Mouse (Mus musculus): Measurements from ENCODE around the gene Gm49361. TPM values are rescaled to one million over a fixed set of nuclear protein-coding genes. Genes with fewer than 3 reads are reported as not detected.

Gm49361 gene
- total RNA-seq (2021) (1 to 10 TPM; 1.9 to 2.2 TPM), polyA plus RNA-seq (2012; rRNA removed) (not detected in 2 replicates)
- long read RNA-seq = 0 reads

DNA sequence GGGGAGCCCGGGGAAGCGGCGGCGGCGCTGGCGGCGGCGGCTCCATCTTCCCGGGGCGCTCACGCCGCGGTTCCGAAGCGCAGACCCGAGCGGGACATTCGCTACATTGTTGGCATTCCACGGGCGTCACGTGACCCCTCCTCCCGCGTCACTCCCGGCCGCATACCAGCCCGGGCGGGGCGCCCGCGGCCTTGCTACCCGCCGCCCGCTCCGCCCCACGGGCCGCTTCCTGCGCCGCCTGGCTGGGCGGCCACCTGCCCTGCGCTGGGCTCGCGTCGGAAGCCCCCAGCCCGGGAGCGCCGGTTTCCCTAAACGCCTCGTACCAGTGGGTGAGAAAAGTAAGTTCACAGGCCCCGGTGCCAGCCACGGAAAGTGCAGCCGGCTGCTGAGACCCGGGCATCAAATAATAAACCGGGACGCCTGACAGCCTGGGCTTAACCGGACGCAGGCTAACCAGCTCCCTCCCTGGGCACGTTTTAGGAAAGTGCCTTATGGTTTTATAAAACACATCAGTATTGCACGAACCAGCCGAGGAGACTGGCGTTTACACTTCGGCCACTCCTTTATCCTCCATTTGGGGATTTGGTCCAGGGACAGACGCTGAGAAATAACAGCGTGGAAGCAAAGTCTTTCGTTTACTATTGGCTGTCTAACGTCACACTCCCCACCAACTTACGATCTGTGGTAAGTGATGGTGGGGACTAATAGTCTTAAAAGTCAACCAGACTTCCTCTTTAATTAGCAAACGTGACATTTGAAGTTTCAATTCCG lies at the start of gene Gm49361:
TSS of gene Gm49361 (minus strand) at position 103 of the 771 bp plus-strand sequence.
- Histone ChIP-seq H3K9ac (ENCODE audit: low read depth, low read length) (peak within 1 kb of the TSS; percentile 79), H3K36me3 (ENCODE audit: control insufficient read depth, insufficient read depth, low read length) (peaks cover 12% of the 10 kb centered on the region), H3K79me2 (replicated peaks; ENCODE audit: control insufficient read depth, insufficient read depth, low read length) (peaks cover 7% of the 10 kb centered on the region), H3K4me3 (peak within 1 kb of the TSS; percentile 77), H3K27ac (peak within 1 kb of the TSS; percentile 93), H3K27me3 (ENCODE audit: control insufficient read depth, insufficient read depth, low read length) (no peaks in the 10 kb centered on the region), H3K4me1 (ENCODE audit: control insufficient read depth, insufficient read depth, low read length) (peaks cover 13% of the 10 kb centered on the region)
- TF ChIP-seq POLR2A (IDR thresholded peaks at IDR 0.05; ENCODE audit: insufficient read depth, low read depth, low read length) = peak; percentile 76; the same call in 1 of the 2 replicates
- TF ChIP-seq CTCF (IDR thresholded peaks at IDR 0.05) = peak; percentile 44
- TF ChIP-seq EP300 (IDR thresholded peaks at IDR 0.05; ENCODE audit: insufficient read depth, low read depth, low read length) = peak; percentile 59
- intact Hi-C loops (cut with DNase I) = loop anchor here (1.0 to 5.0 kb wide), 4 partner anchors 39 to 324 kb away; partner anchors contain the start of genes Ift88 and Sap18
- peak; percentile 97 for DNase-seq
- WGBS = under 1% methylated on average over 67 of the region's 68 CpGs

GRCm38 (mm10) chr14:57791171-57791570 lies 45.3 kb upstream of the Gm49361 start:
- no peaks in the 10 kb centered on the region for H3K27me3 ChIP-seq (ENCODE audit: control insufficient read depth, insufficient read depth, low read length)
- no peak for DNase-seq
- no peak for TF ChIP-seq EP300 (IDR thresholded peaks at IDR 0.05; ENCODE audit: insufficient read depth, low read depth, low read length)
- TF ChIP-seq POLR2A (IDR thresholded peaks at IDR 0.05; ENCODE audit: insufficient read depth, low read depth, low read length) = no peak
- no peak for TF ChIP-seq CTCF (IDR thresholded peaks at IDR 0.05)
- WGBS = 59% methylated on average over 4 of the region's 4 CpGs
- no peak overlapping the region for H3K4me3 ChIP-seq
- H3K79me2 ChIP-seq (replicated peaks; ENCODE audit: control insufficient read depth, insufficient read depth, low read length) = no peaks in the 10 kb centered on the region
- no peaks in the 10 kb centered on the region for H3K36me3 ChIP-seq (ENCODE audit: control insufficient read depth, insufficient read depth, low read length)
- intact Hi-C loops (cut with DNase I) = loop anchor here (10.0 kb wide), 1 partner anchor 106 kb away; no protein-coding TSS in a partner anchor
- H3K9ac ChIP-seq (ENCODE audit: low read depth, low read length) = no peak overlapping the region
- no peaks in the 10 kb centered on the region for H3K4me1 ChIP-seq (ENCODE audit: control insufficient read depth, insufficient read depth, low read length)
- H3K27ac ChIP-seq = no peak overlapping the region

- H3K4me1 ChIP-seq (ENCODE audit: control insufficient read depth, insufficient read depth, low read length) = no peaks in the 10 kb centered on the region
- H3K36me3 ChIP-seq (ENCODE audit: control insufficient read depth, insufficient read depth, low read length) = no peaks in the 10 kb centered on the region
- no peak for DNase-seq
- TF ChIP-seq EP300 (IDR thresholded peaks at IDR 0.05; ENCODE audit: insufficient read depth, low read depth, low read length) (no peak), CTCF (IDR thresholded peaks at IDR 0.05) (no peak), POLR2A (IDR thresholded peaks at IDR 0.05; ENCODE audit: insufficient read depth, low read depth, low read length) (no peak)
- H3K4me3 ChIP-seq = no peak overlapping the region
- no peak overlapping the region for H3K9ac ChIP-seq (ENCODE audit: low read depth, low read length)
- no peaks in the 10 kb centered on the region for H3K27me3 ChIP-seq (ENCODE audit: control insufficient read depth, insufficient read depth, low read length)
- 92% methylated on average over 9 of the region's 9 CpGs for WGBS
- H3K79me2 ChIP-seq (replicated peaks; ENCODE audit: control insufficient read depth, insufficient read depth, low read length) = no peaks in the 10 kb centered on the region
- intact Hi-C loops (cut with DNase I) = loop anchor here (10.0 kb wide), 1 partner anchor 105 kb away; no protein-coding TSS in a partner anchor
- no peak overlapping the region for H3K27ac ChIP-seq
Observed at GRCm38 (mm10) chr14:57789759-57790158, 43.9 kb upstream of the Gm49361 start.

DNA sequence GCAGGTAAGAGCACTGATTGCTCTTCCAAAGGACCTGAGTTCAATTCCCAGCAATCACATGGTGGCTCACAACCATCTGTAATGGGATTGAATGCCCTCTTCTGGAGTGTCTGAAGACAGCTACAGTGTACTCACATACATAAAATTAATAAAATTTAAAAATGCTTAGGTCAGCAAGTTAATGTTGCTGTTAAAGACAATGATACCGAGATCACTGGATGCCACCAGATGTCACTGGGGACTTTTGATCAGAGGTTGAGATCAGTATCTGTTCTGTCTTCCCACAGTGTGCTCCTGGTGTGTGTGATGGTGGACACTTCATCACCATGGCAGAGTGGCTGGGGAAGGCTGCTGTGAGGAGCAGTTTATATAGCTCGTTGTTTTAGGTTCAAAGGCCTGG lies 43.4 kb upstream of the Gm49361 start:
- Histone ChIP-seq H3K9ac (ENCODE audit: low read depth, low read length) (no peak overlapping the region), H3K27ac (no peak overlapping the region), H3K27me3 (ENCODE audit: control insufficient read depth, insufficient read depth, low read length) (no peaks in the 10 kb centered on the region), H3K36me3 (ENCODE audit: control insufficient read depth, insufficient read depth, low read length) (no peaks in the 10 kb centered on the region), H3K4me3 (no peak overlapping the region), H3K79me2 (replicated peaks; ENCODE audit: control insufficient read depth, insufficient read depth, low read length) (no peaks in the 10 kb centered on the region), H3K4me1 (ENCODE audit: control insufficient read depth, insufficient read depth, low read length) (no peaks in the 10 kb centered on the region)
- no peak for DNase-seq
- TF ChIP-seq EP300 (IDR thresholded peaks at IDR 0.05; ENCODE audit: insufficient read depth, low read depth, low read length) (no peak), POLR2A (IDR thresholded peaks at IDR 0.05; ENCODE audit: insufficient read depth, low read depth, low read length) (no peak), CTCF (IDR thresholded peaks at IDR 0.05) (no peak)
- 81% methylated on average over 2 of the region's 2 CpGs for WGBS
- intact Hi-C loops (cut with DNase I) = no loop called here

- H3K27ac ChIP-seq = no peak overlapping the region
- H3K4me1 ChIP-seq (ENCODE audit: control insufficient read depth, insufficient read depth, low read length) = no peaks in the 10 kb centered on the region
- no peaks in the 10 kb centered on the region for H3K36me3 ChIP-seq (ENCODE audit: control insufficient read depth, insufficient read depth, low read length)
- H3K27me3 ChIP-seq (ENCODE audit: control insufficient read depth, insufficient read depth, low read length) = no peaks in the 10 kb centered on the region
- no peak overlapping the region for H3K4me3 ChIP-seq
- DNase-seq = no peak
- H3K79me2 ChIP-seq (replicated peaks; ENCODE audit: control insufficient read depth, insufficient read depth, low read length) = no peaks in the 10 kb centered on the region
- TF ChIP-seq EP300 (IDR thresholded peaks at IDR 0.05; ENCODE audit: insufficient read depth, low read depth, low read length) (no peak), CTCF (IDR thresholded peaks at IDR 0.05) (no peak), POLR2A (IDR thresholded peaks at IDR 0.05; ENCODE audit: insufficient read depth, low read depth, low read length) (no peak)
- intact Hi-C loops (cut with DNase I) = no loop called here
- no peak overlapping the region for H3K9ac ChIP-seq (ENCODE audit: low read depth, low read length)
- WGBS = 51% methylated on average over 4 of the region's 4 CpGs
Observed at GRCm38 (mm10) chr14:57787406-57787805, 41.5 kb upstream of the Gm49361 start.
